Mouse (Mus musculus) heart, embryonic 12.5 days (tissue): ENCODE data around the gene Ppp1r15b. TPM values are rescaled to one million over a fixed set of nuclear protein-coding genes. Genes with fewer than 3 reads are reported as not detected.
A peak's percentile ranks its signal among the peaks of the same experiment; 100 is the strongest.

Experiments
- ATAC-seq: fragments of 200-750 bp; cut with Nextera tagmentation; 2 replicates; pipeline ENCODE4 v1.8.0; 2017; ENCODE audit warnings: moderate TSS enrichment, moderate library complexity; ENCODE audit not compliant: insufficient number of reproducible peaks, low FRiP score
- H3K27ac ChIP-seq: fragments of 300-500 bp; sonication (generic); 2 replicates; pipeline ENCODE4 v1.5.1; 2016; ENCODE audit warnings: mild to moderate bottlenecking, moderate library complexity; ENCODE audit not compliant: poor library complexity, severe bottlenecking
- H3K27me3 ChIP-seq: fragments of 300-500 bp; sonication (generic); replicated peaks from 2 replicates; pipeline ENCODE4 v1.6.1; 2016; ENCODE audit warnings: mild to moderate bottlenecking, moderate library complexity
- H3K36me3 ChIP-seq: fragments of 300-500 bp; sonication (generic); 2 replicates; pipeline ENCODE4 v1.6.1; 2016; ENCODE audit warnings: mild to moderate bottlenecking, moderate library complexity
- H3K4me1 ChIP-seq: fragments of 300-500 bp; sonication (generic); replicated peaks from 2 replicates; pipeline ENCODE4 v1.6.1; 2016; ENCODE audit warnings: mild to moderate bottlenecking
- H3K4me2 ChIP-seq: fragments of 300-500 bp; sonication (generic); 2 replicates; pipeline ENCODE4 v1.6.1; 2016; ENCODE audit warnings: mild to moderate bottlenecking, moderate library complexity
- H3K4me3 ChIP-seq: fragments of 300-500 bp; sonication (generic); 2 replicates; pipeline ENCODE4 v1.5.1; 2016; ENCODE audit warnings: mild to moderate bottlenecking
- H3K9ac ChIP-seq: fragments of 300-500 bp; sonication (generic); 2 replicates; pipeline ENCODE4 v1.6.1; 2016; ENCODE audit warnings: mild to moderate bottlenecking, moderate library complexity
- H3K9me3 ChIP-seq: fragments of 300-500 bp; sonication (generic); replicated peaks from 2 replicates; pipeline ENCODE4 v1.6.1; 2016; ENCODE audit warnings: mild to moderate bottlenecking, moderate library complexity
- WGBS: fragments of 180-500 bp; shearing (Covaris S2); methylation state at CpG from one replicate; pipeline ENCODE4 v1.1.7; 2016; 5-methylcytosine and 5-hydroxymethylcytosine counted together
- polyA plus RNA-seq: library from polyadenylated mRNA; unstranded; fragments of >200 nt; fragmentation: Nextera tagmentation; extraction: Ambion mirVana; gene quantifications from 2 replicates; pipeline ENCODE4 v1.2.1, GENCODE M21; 2016

The Ppp1r15b gene
- polyA plus RNA-seq, 1 experiment from 2014 or later = 42.3 TPM

- ATAC-seq = no peak
- H3K36me3 ChIP-seq = peaks cover 80% of the 10 kb centered on the region
These were observed 39.5 kb upstream of the Ppp1r15b start for GRCm38 (mm10) chr1:133091483-133091882.

GRCm38 (mm10) chr1:133093719-133094118 is 37.2 kb upstream of the Ppp1r15b start:
- Histone ChIP-seq H3K4me1 (no peaks in the 10 kb centered on the region), H3K27me3 (no peaks in the 10 kb centered on the region), H3K9me3 (no peaks in the 10 kb centered on the region), H3K27ac (no peak overlapping the region), H3K36me3 (peaks cover 93% of the 10 kb centered on the region), H3K4me3 (no peak overlapping the region), H3K4me2 (no peak overlapping the region), H3K9ac (no peak overlapping the region)
- 85% methylated on average over 7 of the region's 7 CpGs for WGBS
- ATAC-seq = no peak

More at GRCm38 (mm10) chr1:133091483-133091882, 39.5 kb upstream of the Ppp1r15b start:
- H3K9ac ChIP-seq = no peak overlapping the region
- 82% methylated on average over 8 of the region's 8 CpGs for WGBS
- H3K27ac ChIP-seq = no peak overlapping the region
- no peaks in the 10 kb centered on the region for H3K9me3 ChIP-seq
- no peaks in the 10 kb centered on the region for H3K27me3 ChIP-seq
- no peak overlapping the region for H3K4me2 ChIP-seq
- peaks cover 9% of the 10 kb centered on the region for H3K4me1 ChIP-seq
- H3K4me3 ChIP-seq = no peak overlapping the region

DNA sequence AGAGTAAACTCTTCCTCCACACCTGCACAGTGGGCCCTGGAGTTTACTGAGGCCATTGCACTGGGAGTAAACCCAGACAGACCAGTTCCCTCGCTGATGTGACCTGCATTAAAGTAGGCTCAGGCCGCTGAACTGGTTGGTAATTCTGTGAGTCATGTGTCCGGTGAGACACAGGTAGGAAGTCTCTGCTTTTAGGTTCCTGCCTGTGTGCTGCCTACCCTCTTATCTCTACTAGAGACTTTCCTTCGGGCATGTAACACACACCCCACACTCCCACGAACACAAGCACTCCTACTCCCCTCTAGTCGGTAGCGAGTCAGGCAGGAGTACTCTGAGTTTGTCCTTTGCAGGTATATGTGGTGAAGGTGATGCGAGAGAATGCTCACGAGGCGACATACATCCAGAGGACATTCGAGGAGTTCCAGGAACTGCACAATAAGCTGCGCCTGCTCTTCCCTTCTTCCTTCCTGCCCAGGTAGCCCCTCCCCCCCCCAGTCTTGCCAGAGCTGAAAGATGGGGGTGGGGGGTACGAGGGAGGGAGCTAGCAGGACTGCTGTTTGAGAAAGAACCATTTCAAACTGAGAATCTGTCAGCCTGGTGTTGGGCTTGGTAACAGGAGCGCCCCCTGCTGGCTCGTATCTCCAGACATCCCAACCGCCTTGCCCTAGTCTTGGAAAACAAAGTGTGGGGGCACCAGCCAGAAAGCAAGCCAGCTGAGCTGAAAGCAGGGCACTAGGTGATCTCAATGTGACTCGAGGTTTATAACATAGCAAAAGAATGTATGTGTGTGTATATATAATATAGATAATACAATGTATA is 29.8 kb upstream of the Ppp1r15b start:
- no peaks in the 10 kb centered on the region for H3K9me3 ChIP-seq
- H3K27ac ChIP-seq = no peak overlapping the region
- no peaks in the 10 kb centered on the region for H3K27me3 ChIP-seq
- no peak overlapping the region for H3K9ac ChIP-seq
- no peak for ATAC-seq
- H3K4me2 ChIP-seq = no peak overlapping the region
- H3K4me1 ChIP-seq = 0 out of 2 replicates have a peak, but pooled peaks cover 4% of the 10 kb centered on the region
- 32% methylated on average over 17 of the region's 17 CpGs for WGBS
- H3K4me3 ChIP-seq = no peak overlapping the region
- peaks cover 95% of the 10 kb centered on the region for H3K36me3 ChIP-seq

DNA sequence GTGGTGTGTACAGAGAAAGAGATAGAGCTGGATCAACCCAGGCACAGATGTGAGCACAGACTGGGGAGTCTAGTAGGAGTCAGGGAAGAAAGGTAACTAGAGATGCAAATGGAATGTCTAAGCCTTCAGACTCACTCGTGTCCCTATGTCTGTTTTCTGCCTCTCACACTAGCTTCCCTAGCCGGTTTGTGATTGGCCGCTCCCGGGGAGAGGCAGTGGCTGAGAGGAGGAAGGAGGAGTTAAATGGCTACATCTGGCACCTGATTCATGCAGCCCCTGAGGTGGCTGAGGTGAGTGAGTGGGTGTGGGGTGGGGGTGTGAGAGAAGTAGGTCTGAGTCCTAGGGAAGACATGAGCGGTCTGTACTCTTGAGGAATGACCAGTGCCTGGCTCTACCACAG is 28.8 kb upstream of the Ppp1r15b start:
- 83% methylated on average over 5 of the region's 5 CpGs for WGBS
- Histone ChIP-seq H3K4me3 (no peak overlapping the region), H3K4me1 (0 out of 2 replicates have a peak, but pooled peaks cover 4% of the 10 kb centered on the region), H3K27me3 (no peaks in the 10 kb centered on the region), H3K4me2 (no peak overlapping the region), H3K9me3 (no peaks in the 10 kb centered on the region), H3K36me3 (peaks cover 93% of the 10 kb centered on the region), H3K27ac (no peak overlapping the region), H3K9ac (no peak overlapping the region)
- no peak for ATAC-seq

DNA sequence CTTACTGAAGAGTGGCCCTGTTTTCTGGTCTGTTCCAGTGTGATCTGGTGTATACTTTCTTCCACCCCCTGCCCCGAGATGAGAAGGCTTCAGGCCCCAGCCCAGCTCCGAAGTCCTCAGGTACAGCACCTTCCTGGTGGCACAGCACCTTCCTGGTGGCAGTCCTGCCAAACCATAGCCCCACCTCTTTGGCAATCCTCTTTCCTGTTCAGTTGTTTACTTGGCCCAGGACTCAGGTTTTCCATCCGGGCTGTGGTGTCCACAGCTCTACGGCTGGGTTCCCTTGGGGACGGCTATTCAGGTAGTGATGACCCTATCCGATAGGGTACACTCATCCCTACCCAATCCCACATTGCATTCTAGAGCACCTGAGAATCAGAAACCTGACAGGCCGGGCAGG is 27.6 kb upstream of the Ppp1r15b start:
- no peak for ATAC-seq
- Histone ChIP-seq H3K4me3 (no peak overlapping the region), H3K4me1 (0 out of 2 replicates have a peak, but pooled peaks cover 4% of the 10 kb centered on the region), H3K27ac (no peak overlapping the region), H3K36me3 (peaks cover 85% of the 10 kb centered on the region), H3K4me2 (no peak overlapping the region), H3K27me3 (no peaks in the 10 kb centered on the region), H3K9me3 (no peaks in the 10 kb centered on the region), H3K9ac (no peak overlapping the region)
- 87% methylated on average over 7 of the region's 7 CpGs for WGBS

GRCm38 (mm10) chr1:133103871-133104270 is 27.1 kb upstream of the Ppp1r15b start:
- no peak overlapping the region for H3K4me3 ChIP-seq
- 0 out of 2 replicates have a peak, but pooled peaks cover 4% of the 10 kb centered on the region for H3K4me1 ChIP-seq
- no peak for ATAC-seq
- peaks cover 82% of the 10 kb centered on the region for H3K36me3 ChIP-seq
- H3K9ac ChIP-seq = no peak overlapping the region
- H3K27me3 ChIP-seq = no peaks in the 10 kb centered on the region
- H3K27ac ChIP-seq = no peak overlapping the region
- H3K9me3 ChIP-seq = no peaks in the 10 kb centered on the region
- 91% methylated on average over 6 of the region's 6 CpGs for whole genome bisulfite sequencing
- no peak overlapping the region for H3K4me2 ChIP-seq

GRCm38 (mm10) chr1:133116108-133116507 is 14.8 kb upstream of the Ppp1r15b start:
- Histone ChIP-seq H3K4me2 (no peak overlapping the region), H3K27me3 (no peaks in the 10 kb centered on the region), H3K36me3 (peaks cover 3% of the 10 kb centered on the region; the same call in 1 of the 2 replicates), H3K4me1 (peaks cover 17% of the 10 kb centered on the region; the same call in 1 of the 2 replicates), H3K27ac (no peak overlapping the region), H3K9ac (no peak overlapping the region), H3K4me3 (no peak overlapping the region), H3K9me3 (peaks cover 2% of the 10 kb centered on the region; the same call in 1 of the 2 replicates)
- no peak for ATAC-seq
- WGBS = 83% methylated on average over 4 of the region's 4 CpGs

DNA sequence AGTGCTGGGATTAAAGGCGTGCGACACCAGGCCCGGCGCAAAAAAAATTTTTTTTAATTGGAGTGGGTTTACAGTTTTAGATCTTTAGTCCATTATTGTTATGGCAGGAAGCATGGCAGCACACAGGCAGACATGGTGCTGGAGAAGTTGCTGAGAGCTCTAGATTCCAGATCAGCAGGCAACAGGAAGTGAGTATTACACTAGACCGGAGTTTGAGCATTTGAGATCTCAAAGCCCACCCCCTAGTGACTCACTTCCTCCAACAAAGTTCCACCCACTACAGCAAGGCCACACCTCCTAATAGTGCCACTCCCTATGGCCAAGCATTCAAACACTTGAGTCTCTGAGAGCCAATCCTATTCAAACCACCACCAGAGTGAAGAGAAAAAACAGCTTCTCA is 12.8 kb upstream of the Ppp1r15b start:
- H3K9ac ChIP-seq = no peak overlapping the region
- peaks cover 2% of the 10 kb centered on the region; the same call in 1 of the 2 replicates for H3K9me3 ChIP-seq
- peaks cover 21% of the 10 kb centered on the region; the same call in 1 of the 2 replicates for H3K4me1 ChIP-seq
- H3K27ac ChIP-seq = no peak overlapping the region
- WGBS = 85% methylated on average over 5 of the region's 5 CpGs
- H3K4me3 ChIP-seq = no peak overlapping the region
- H3K4me2 ChIP-seq = no peak overlapping the region
- no peaks in the 10 kb centered on the region for H3K27me3 ChIP-seq
- peak; percentile 76; the same call in 1 of the 2 replicates for ATAC-seq
- peaks cover 3% of the 10 kb centered on the region; the same call in 1 of the 2 replicates for H3K36me3 ChIP-seq

GRCm38 (mm10) chr1:133118844-133119243 is 12.1 kb upstream of the Ppp1r15b start:
- WGBS = 32% methylated on average over 3 of the region's 3 CpGs
- ATAC-seq = peak; percentile 89
- Histone ChIP-seq H3K4me3 (no peak overlapping the region), H3K9me3 (peaks cover 2% of the 10 kb centered on the region; the same call in 1 of the 2 replicates), H3K4me2 (no peak overlapping the region), H3K27ac (no peak overlapping the region), H3K9ac (no peak overlapping the region), H3K36me3 (peaks cover 3% of the 10 kb centered on the region; the same call in 1 of the 2 replicates), H3K27me3 (no peaks in the 10 kb centered on the region), H3K4me1 (peaks cover 21% of the 10 kb centered on the region; the same call in 1 of the 2 replicates)

DNA sequence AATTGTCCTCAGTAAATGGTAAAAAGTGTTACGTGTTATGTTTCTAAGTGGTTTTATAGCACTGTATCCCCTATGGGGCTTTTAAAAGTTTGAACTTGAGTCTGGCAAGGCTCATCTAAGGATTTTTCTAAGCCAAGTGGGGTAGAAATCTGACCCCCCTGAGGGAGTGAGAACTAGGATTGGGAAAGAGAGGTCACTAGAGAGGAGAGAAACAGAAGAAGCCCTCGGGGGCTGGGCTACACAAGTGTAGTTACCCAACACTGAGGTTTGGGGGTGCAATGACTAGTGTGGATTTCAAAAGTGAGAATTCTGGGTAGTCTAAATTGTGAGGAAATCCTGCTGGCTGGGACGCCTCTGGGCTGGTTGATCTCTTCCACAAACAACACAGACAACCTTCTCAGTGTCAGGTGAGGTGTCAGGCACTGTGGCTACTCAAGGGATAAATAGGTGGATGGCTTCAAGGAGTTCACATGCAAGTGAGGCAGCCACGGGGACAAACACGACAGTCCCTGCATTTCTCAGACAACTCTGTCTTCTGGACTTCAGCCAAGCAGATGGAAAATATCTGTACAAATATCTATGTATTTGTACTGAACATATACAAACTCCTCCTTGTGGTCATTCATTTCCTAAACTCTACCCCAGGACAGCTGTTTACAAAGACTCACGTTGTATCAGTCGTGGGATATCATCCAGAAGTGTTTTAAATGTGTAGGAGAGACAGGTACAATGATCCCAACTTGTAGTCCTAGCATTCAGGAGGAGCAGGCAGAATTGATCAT is 10.8 kb upstream of the Ppp1r15b start:
- Histone ChIP-seq H3K9me3 (peaks cover 2% of the 10 kb centered on the region; the same call in 1 of the 2 replicates), H3K36me3 (no peaks in the 10 kb centered on the region), H3K4me3 (no peak overlapping the region), H3K27ac (no peak overlapping the region), H3K9ac (no peak overlapping the region), H3K4me2 (no peak overlapping the region), H3K27me3 (no peaks in the 10 kb centered on the region), H3K4me1 (peaks cover 21% of the 10 kb centered on the region; the same call in 1 of the 2 replicates)
- 62% methylated on average over 7 of the region's 7 CpGs for WGBS
- ATAC-seq = no peak

DNA sequence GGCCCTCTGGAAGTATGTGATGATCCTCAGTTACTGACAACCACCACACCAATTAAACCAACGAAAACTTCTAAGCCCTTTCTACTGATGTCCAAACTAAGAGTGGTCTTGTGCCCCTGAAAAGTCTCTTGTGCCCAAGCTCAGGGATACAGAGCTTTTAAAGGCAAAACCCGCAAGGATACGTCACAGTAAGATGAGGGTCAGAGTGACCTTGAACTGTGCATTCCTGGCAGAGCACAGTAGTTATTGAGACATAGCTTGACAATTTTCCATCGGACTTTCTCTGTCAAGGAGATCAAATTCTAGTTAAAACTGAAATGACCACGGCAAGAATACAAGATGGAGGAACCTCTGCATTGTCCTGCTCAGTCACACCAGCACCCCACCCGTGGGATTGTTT is 9.7 kb upstream of the Ppp1r15b start:
- no peak overlapping the region for H3K27ac ChIP-seq
- 53% methylated on average over 6 of the region's 6 CpGs for WGBS
- H3K27me3 ChIP-seq = no peaks in the 10 kb centered on the region
- H3K4me2 ChIP-seq = no peak overlapping the region
- H3K36me3 ChIP-seq = no peaks in the 10 kb centered on the region
- peaks cover 21% of the 10 kb centered on the region; the same call in 1 of the 2 replicates for H3K4me1 ChIP-seq
- no peak overlapping the region for H3K9ac ChIP-seq
- H3K4me3 ChIP-seq = no peak overlapping the region
- no peak for ATAC-seq
- H3K9me3 ChIP-seq = 0 out of 2 replicates have a peak, but pooled peaks cover 3% of the 10 kb centered on the region
